In genomic region chr15:100410918-100411672, GRCm38 (mm10) we compare ENCODE assay signal across 7 mouse cellular contexts. TPM values are rescaled to one million over a fixed set of nuclear protein-coding genes. Genes with fewer than 3 reads are reported as not detected.
DNase-seq lines count a peak whose midpoint lies in the region; ATAC-seq and TF ChIP-seq lines count a peak whose summit lies in the region.

No protein-coding gene starts in this region.

- H3K9me3 ChIP-seq in MEL (replicated peaks; ENCODE audit: insufficient read depth, low read length): no peaks in the 10 kb centered on the region
- H3K9me3 ChIP-seq in kidney, embryonic 15.5 days (replicated peaks): no peaks in the 10 kb centered on the region
- H3K9me3 ChIP-seq in megakaryocyte, embryonic 14.5 days: no peaks in the 10 kb centered on the region

- no peak overlapping the region for H3K9ac ChIP-seq in MEL (ENCODE audit: control insufficient read depth, low read depth, low read length, poor library complexity, severe bottlenecking)
- no peak overlapping the region for H3K9ac ChIP-seq in kidney, embryonic 15.5 days

- H3K4me3 ChIP-seq in MEL (ENCODE audit: control insufficient read depth in 1 of 2, insufficient read depth in 1 of 2, low read depth in 2 of 2, low read length in 2 of 2): no peak overlapping the region
- H3K4me3 ChIP-seq in kidney, embryonic 15.5 days (replicated peaks): no peak overlapping the region
- H3K4me3 ChIP-seq in megakaryocyte, embryonic 14.5 days (replicated peaks): peak overlapping the region; percentile 81

- H3K27me3 ChIP-seq in MEL (ENCODE audit: control insufficient read depth in 1 of 2, insufficient read depth in 2 of 2, low read length in 2 of 2): no peaks in the 10 kb centered on the region
- H3K27me3 ChIP-seq in kidney, embryonic 15.5 days: no peaks in the 10 kb centered on the region
- no peaks in the 10 kb centered on the region for H3K27me3 ChIP-seq in megakaryocyte, embryonic 14.5 days (replicated peaks)

- H3K36me3 ChIP-seq in MEL (ENCODE audit: control insufficient read depth in 1 of 2, insufficient read depth in 2 of 2, low read length in 2 of 2): peaks cover 17 to 35% of the 10 kb centered on the region in 2 experiments
- H3K36me3 ChIP-seq in kidney, embryonic 15.5 days: peaks cover 49% of the 10 kb centered on the region
- H3K36me3 ChIP-seq in megakaryocyte, embryonic 14.5 days (replicated peaks; ENCODE audit: low read length): peaks cover 47% of the 10 kb centered on the region

- 45% methylated on average over 14 of the region's 14 CpGs for WGBS in kidney, embryonic 15.5 days

- TF ChIP-seq POLR2A in MEL (IDR thresholded peaks at IDR 0.05; ENCODE audit: control insufficient read depth in 1 of 2, insufficient read depth in 1 of 2, low read depth in 1 of 2, low read length in 2 of 2, poor library complexity in 1 of 2): no peak

- peak; percentile 81 for ATAC-seq in kidney, embryonic 15.5 days (replicated peaks; ENCODE audit: low FRiP score)

- no peak for TF ChIP-seq CTCF in MEL (IDR thresholded peaks at IDR 0.05 in 2 of 3, conservative IDR thresholded peaks at IDR 0.05 in 1 of 3; ENCODE audit: control insufficient read depth in 1 of 3, insufficient read depth in 1 of 3, low read depth in 2 of 3, low read length in 3 of 3, poor library complexity in 1 of 3, severe bottlenecking in 1 of 3)

- H3K27ac ChIP-seq in MEL (ENCODE audit: control insufficient read depth, low read depth, low read length): no peak overlapping the region
- H3K27ac ChIP-seq in kidney, embryonic 15.5 days: peak overlapping the region; percentile 61

- TF ChIP-seq RAD21 in MEL (IDR thresholded peaks at IDR 0.05; ENCODE audit: low read depth, low read length): no peak

- DNase-seq in MEL (ENCODE audit: low read depth, low spot score): peak; percentile 90
- DNase-seq in adrenal gland, postnatal 10 days: peak; percentile 74
- DNase-seq in layer of hippocampus, postnatal 25 days (ENCODE audit: extremely low spot score in 1 of 2, low spot score in 1 of 2): no peak
- DNase-seq in ovary, adult 18-20 months (ENCODE audit: low spot score): no peak
- DNase-seq in gastrocnemius, postnatal 14 days: no peak

- peak overlapping the region; percentile 3; the same call in 1 of the 2 replicates for H3K4me2 ChIP-seq in kidney, embryonic 15.5 days

- peaks cover 46% of the 10 kb centered on the region for H3K79me2 ChIP-seq in MEL (ENCODE audit: control insufficient read depth, insufficient read depth, low read length, poor library complexity)

- intact Hi-C loops in gastrocnemius, postnatal 14 days (cut with DNase I; ENCODE audit: low total_unique reads): no loop called here

- no peak for TF ChIP-seq EP300 in MEL (IDR thresholded peaks at IDR 0.05; ENCODE audit: low read depth in 1 of 2, low read length in 2 of 2)

- H3K4me1 ChIP-seq in MEL (ENCODE audit: control insufficient read depth in 1 of 2, insufficient read depth in 2 of 2, low read length in 2 of 2): peaks cover 7 to 20% of the 10 kb centered on the region in 2 experiments
- H3K4me1 ChIP-seq in kidney, embryonic 15.5 days: peaks cover 47% of the 10 kb centered on the region
- peaks cover 84% of the 10 kb centered on the region for H3K4me1 ChIP-seq in megakaryocyte, embryonic 14.5 days

TF ChIP-seq in MEL, 35 proteins besides CTCF, POLR2A, EP300 and RAD21:
- TF ChIP-seq JUND (IDR thresholded peaks at IDR 0.05; ENCODE audit: low read depth, low read length) (0 out of 2 replicates have a peak, but pooled peaks have one; percentile 23), MXI1 (IDR thresholded peaks at IDR 0.05; ENCODE audit: low read depth, low read length) (peak; percentile 49; the same call in 1 of the 2 replicates), GABPA (IDR thresholded peaks at IDR 0.05; ENCODE audit: low read depth, low read length) (no peak), HCFC1 (IDR thresholded peaks at IDR 0.05; ENCODE audit: low read depth, low read length) (no peak), SIN3A (IDR thresholded peaks at IDR 0.05; ENCODE audit: low read length) (peak; percentile 53; the same call in 1 of the 2 replicates)
TF ChIP-seq in MEL: peak in this region for 3.

RNA-seq across cellular contexts. Expression of gene Gm5475, which starts 10.9 kb away (rescaled TPM):
- total RNA-seq in MEL (2012; rRNA removed): 0.15 TPM in 1 of 2 replicates, not detected in the other
- polyA plus RNA-seq in MEL (2012; ENCODE audit: insufficient read depth in 1 of 2, insufficient read length in 2 of 2, low read depth in 1 of 2, low replicate concordance in 2 of 2, missing spikeins in 1 of 2): under 1 TPM in 1 of 2 experiments, not detected in 1; 0.14 TPM
- under 1 TPM in 1 of 2 experiments, not detected in 1; 0.09 TPM for total RNA-seq in adrenal gland, postnatal 10 days (2021)
- polyA plus RNA-seq in kidney, embryonic 15.5 days (2015; fragmentation: Nextera tagmentation; extraction: Ambion mirVana): 0.15 and 0.25 TPM in 2 replicates
- not detected in 2 replicates for polyA plus RNA-seq in megakaryocyte, embryonic 14.5 days (2012; ENCODE audit: insufficient read depth, low replicate concordance)
- not detected for total RNA-seq in layer of hippocampus, postnatal 25 days (2021)
- not detected for total RNA-seq in gastrocnemius, postnatal 14 days (2021)

RNA-seq across cellular contexts. Expression of gene Slc11a2, which starts 13.8 kb away (rescaled TPM):
- 52.7 and 69.0 TPM in 2 replicates for total RNA-seq in MEL (2012; rRNA removed)
- 100 to 1,000 TPM in 1 of 2 experiments, not detected in 1; 112 TPM for polyA plus RNA-seq in MEL (2012; ENCODE audit: insufficient read depth in 1 of 2, insufficient read length in 2 of 2, low read depth in 1 of 2, low replicate concordance in 2 of 2, missing spikeins in 1 of 2)
- 10 to 100 TPM; 60.6 to 72.7 TPM for total RNA-seq in adrenal gland, postnatal 10 days (2021)
- polyA plus RNA-seq in kidney, embryonic 15.5 days (2015; fragmentation: Nextera tagmentation; extraction: Ambion mirVana): 26.8 and 28.2 TPM in 2 replicates
- polyA plus RNA-seq in megakaryocyte, embryonic 14.5 days (2012; ENCODE audit: insufficient read depth, low replicate concordance): 0.62 TPM in 1 of 2 replicates, not detected in the other
- total RNA-seq in layer of hippocampus, postnatal 25 days (2021): 10 to 100 TPM; 49.3 to 66.3 TPM
- 10 to 100 TPM; 32.3 to 34.8 TPM for total RNA-seq in gastrocnemius, postnatal 14 days (2021)

RNA-seq across cellular contexts. Expression of gene Higd1c, which starts 46.8 kb away (rescaled TPM):
- not detected in 2 replicates for total RNA-seq in MEL (2012; rRNA removed)
- not detected for polyA plus RNA-seq in MEL (2012; ENCODE audit: insufficient read depth in 1 of 2, insufficient read length in 2 of 2, low read depth in 1 of 2, low replicate concordance in 2 of 2, missing spikeins in 1 of 2)
- total RNA-seq in adrenal gland, postnatal 10 days (2021): under 1 TPM in 1 of 2 experiments, not detected in 1; 0.70 TPM
- polyA plus RNA-seq in kidney, embryonic 15.5 days (2015; fragmentation: Nextera tagmentation; extraction: Ambion mirVana): 0.64 and 1.7 TPM in 2 replicates
- polyA plus RNA-seq in megakaryocyte, embryonic 14.5 days (2012; ENCODE audit: insufficient read depth, low replicate concordance): not detected in 2 replicates
- total RNA-seq in layer of hippocampus, postnatal 25 days (2021): not detected
- total RNA-seq in gastrocnemius, postnatal 14 days (2021): not detected

RNA-seq across cellular contexts. Expression of gene Letmd1, which starts 57.7 kb away (rescaled TPM):
- 30.1 and 38.8 TPM in 2 replicates for total RNA-seq in MEL (2012; rRNA removed)
- polyA plus RNA-seq in MEL (2012; ENCODE audit: insufficient read depth in 1 of 2, insufficient read length in 2 of 2, low read depth in 1 of 2, low replicate concordance in 2 of 2, missing spikeins in 1 of 2): 100 to 1,000 TPM in 1 of 2 experiments, 10 to 100 TPM in 1; 64.3 to 277 TPM
- 100 to 1,000 TPM; 298 to 353 TPM for total RNA-seq in adrenal gland, postnatal 10 days (2021)
- 27.5 and 27.8 TPM in 2 replicates for polyA plus RNA-seq in kidney, embryonic 15.5 days (2015; fragmentation: Nextera tagmentation; extraction: Ambion mirVana)
- 21.1 and 42.7 TPM in 2 replicates for polyA plus RNA-seq in megakaryocyte, embryonic 14.5 days (2012; ENCODE audit: insufficient read depth, low replicate concordance)
- total RNA-seq in layer of hippocampus, postnatal 25 days (2021): 10 to 100 TPM; 56.9 to 58.5 TPM
- total RNA-seq in gastrocnemius, postnatal 14 days (2021): 10 to 100 TPM in 1 of 2 experiments, 1 to 10 TPM in 1; 9.2 to 10.5 TPM

RNA-seq across cellular contexts. Expression of gene Mettl7a2, which starts 58.1 kb away (rescaled TPM):
- not detected in 2 replicates for total RNA-seq in MEL (2012; rRNA removed)
- polyA plus RNA-seq in MEL (2012; ENCODE audit: insufficient read depth in 1 of 2, insufficient read length in 2 of 2, low read depth in 1 of 2, low replicate concordance in 2 of 2, missing spikeins in 1 of 2): not detected
- 1 to 10 TPM; 1.2 to 1.8 TPM for total RNA-seq in adrenal gland, postnatal 10 days (2021)
- 0.26 TPM in 1 of 2 replicates, not detected in the other for polyA plus RNA-seq in kidney, embryonic 15.5 days (2015; fragmentation: Nextera tagmentation; extraction: Ambion mirVana)
- polyA plus RNA-seq in megakaryocyte, embryonic 14.5 days (2012; ENCODE audit: insufficient read depth, low replicate concordance): not detected in 2 replicates
- total RNA-seq in layer of hippocampus, postnatal 25 days (2021): under 1 TPM; 0.31 to 0.79 TPM
- under 1 TPM; 0.49 TPM for total RNA-seq in gastrocnemius, postnatal 14 days (2021)

Comparison
In these comparisons a context has a peak if more than half of its experiments do, and no peak if none do; other contexts are left out.
1. DNase-seq: peak in MEL (single experiment) and adrenal gland, postnatal 10 days (single experiment); none in layer of hippocampus, postnatal 25 days (0 of 2), ovary, adult 18-20 months (single experiment) and gastrocnemius, postnatal 14 days (single experiment).